Mouse (Mus musculus): ENCODE data around the gene Pcgf5.

Gene Pcgf5

GRCm38 (mm10) chr19:36348161-36348800, at the start of gene Pcgf5:
TSS of gene Pcgf5 (plus strand) at chr19:36348309.
- DNase-seq (ENCODE audit: low spot score) = peak; percentile 37

DNA sequence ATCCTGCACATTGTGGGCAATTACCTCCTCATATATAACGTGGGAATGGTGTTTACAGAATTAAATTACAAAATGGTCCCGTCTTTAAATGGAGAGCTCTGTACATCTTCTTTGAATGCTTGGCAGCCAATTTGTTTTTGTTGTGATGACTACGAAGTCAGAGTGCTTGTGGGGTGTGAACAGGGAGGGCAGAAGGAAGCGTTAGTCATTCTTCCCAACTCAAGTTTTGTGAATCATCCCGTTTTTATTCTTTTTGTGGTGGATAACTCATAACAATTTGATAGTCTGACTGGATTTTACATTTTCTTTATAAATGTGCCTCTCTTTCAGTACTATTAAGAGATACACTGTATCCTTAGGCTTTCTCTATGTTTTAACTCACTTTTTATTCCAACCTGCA, 42.6 kb upstream of the Pcgf5 start:
- DNase-seq (ENCODE audit: low spot score) = no peak

- no peak for DNase-seq (ENCODE audit: low spot score)
Measured at GRCm38 (mm10) chr19:36314010-36314409, 34.1 kb upstream of the Pcgf5 start.

- DNase-seq (ENCODE audit: low spot score) = no peak
Measured at GRCm38 (mm10) chr19:36319735-36320134, 28.4 kb upstream of the Pcgf5 start.

DNA sequence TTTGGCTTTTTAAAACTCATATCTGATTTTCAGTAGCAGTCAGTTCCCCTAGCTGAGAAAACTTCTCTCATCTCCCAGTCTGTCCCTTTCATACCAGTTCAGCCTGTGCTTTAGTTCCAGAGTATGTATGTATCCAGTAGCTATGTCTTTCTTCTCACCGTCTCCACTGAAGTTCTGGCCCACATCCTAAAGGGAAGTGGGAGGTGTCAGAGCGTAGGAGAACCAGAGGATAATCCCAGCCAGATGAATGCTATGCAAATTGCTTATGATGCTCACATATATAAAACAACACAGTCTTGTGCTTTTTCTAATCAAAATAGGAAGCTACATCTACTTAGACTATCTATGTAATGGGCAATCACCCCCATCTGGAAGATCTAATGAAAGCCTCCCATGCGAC, 27.0 kb upstream of the Pcgf5 start:
- DNase-seq (ENCODE audit: low spot score) = no peak

DNA sequence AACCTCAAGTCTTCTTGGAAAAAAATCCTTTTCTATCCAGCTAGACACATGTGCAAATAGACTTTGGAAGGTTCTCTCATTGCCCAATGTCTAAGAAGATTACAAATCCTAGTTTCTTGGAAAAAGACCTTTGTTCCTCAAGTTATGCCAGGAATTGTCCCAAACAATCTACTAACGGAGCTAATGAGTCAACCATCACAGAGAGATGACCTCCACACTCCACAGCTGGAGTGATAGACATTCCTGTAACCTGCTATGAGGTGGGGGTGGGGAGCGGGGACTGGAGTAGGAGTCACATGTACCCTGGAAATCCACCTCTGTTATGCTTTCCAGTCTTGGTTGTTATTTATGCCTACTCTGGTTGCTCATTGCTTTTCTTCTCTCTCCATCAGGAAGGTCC, 24.8 kb upstream of the Pcgf5 start:
- DNase-seq (ENCODE audit: low spot score) = no peak

- no peak for DNase-seq (ENCODE audit: low spot score)
Measured at GRCm38 (mm10) chr19:36328678-36329077, 19.4 kb upstream of the Pcgf5 start.

- no peak for DNase-seq (ENCODE audit: low spot score)
Measured at GRCm38 (mm10) chr19:36347376-36347775, 733 bp upstream of the Pcgf5 start.

DNA sequence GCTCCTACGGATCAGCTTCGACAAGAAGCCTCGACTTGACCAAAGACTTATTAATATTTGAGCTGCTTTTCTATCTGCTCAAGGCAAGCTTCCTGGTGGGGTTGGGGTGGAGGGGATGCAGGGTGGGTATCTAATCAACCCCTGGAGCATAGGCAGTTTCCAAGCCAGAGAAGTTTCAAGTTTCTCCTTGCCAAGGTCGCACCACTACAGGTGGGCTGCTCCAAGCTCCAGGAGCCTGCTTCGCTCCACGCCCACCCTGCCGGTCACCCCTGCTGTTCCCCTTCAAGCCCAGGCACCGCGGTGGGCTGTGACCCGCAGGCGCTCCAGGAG, 313 bp upstream of the Pcgf5 start:
- DNase-seq (ENCODE audit: low spot score) = no peak

- DNase-seq (ENCODE audit: low spot score) = peak; percentile 15
Measured at GRCm38 (mm10) chr19:36348801-36349486, 835 bp downstream of the Pcgf5 start.

DNA sequence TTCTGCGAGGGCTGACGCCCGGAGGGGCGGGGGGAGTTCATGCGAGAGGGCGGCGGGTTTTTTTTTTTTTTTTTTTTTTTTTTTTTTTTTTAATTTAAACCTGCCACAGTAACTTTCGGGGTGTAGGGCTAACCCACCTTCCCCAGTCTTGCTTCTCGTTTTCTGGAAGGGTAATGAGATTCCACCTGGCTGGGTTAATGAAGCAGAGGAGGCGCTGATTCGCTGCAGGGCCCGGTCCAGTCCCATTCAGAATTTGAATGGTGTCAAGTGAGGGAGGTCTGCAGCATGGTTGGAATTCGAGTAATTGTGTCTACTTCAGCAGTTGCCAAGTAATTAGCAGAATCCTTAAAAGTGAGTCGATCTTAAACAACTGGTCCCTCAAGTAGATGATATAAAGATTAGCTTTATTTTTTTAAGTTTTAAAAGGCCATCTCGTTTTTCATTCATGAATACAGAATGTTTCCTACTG, 1.4 kb downstream of the Pcgf5 start:
- no peak for DNase-seq (ENCODE audit: low spot score)

GRCm38 (mm10) chr19:36350181-36350580, 2.1 kb downstream of the Pcgf5 start:
- DNase-seq (ENCODE audit: low spot score) = no peak

GRCm38 (mm10) chr19:36350870-36351269, 2.8 kb downstream of the Pcgf5 start:
- DNase-seq (ENCODE audit: low spot score) = no peak

DNA sequence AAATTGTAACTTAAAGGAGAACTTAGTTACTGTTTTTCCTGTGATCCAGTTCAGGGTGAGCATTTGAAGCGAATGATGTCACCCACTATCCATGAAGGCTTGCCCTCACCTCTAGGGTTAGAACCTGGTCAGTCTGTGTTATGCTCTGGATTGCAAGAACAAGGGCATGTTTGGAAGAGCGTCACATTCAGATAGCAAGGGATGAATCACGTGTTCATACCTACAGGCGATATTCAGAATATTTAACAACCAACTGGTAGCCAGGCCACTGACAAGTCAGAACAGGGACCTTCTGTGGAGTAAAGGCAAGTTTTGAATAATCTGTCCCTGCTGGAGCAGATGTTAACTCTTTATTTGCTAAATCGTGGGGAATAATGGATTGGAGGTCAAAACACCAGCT, 14.4 kb downstream of the Pcgf5 start:
- no peak for DNase-seq (ENCODE audit: low spot score)

GRCm38 (mm10) chr19:36364757-36365156, 16.6 kb downstream of the Pcgf5 start:
- DNase-seq (ENCODE audit: low spot score) = no peak

GRCm38 (mm10) chr19:36371478-36371877, 23.4 kb downstream of the Pcgf5 start:
- DNase-seq (ENCODE audit: low spot score) = no peak

DNA sequence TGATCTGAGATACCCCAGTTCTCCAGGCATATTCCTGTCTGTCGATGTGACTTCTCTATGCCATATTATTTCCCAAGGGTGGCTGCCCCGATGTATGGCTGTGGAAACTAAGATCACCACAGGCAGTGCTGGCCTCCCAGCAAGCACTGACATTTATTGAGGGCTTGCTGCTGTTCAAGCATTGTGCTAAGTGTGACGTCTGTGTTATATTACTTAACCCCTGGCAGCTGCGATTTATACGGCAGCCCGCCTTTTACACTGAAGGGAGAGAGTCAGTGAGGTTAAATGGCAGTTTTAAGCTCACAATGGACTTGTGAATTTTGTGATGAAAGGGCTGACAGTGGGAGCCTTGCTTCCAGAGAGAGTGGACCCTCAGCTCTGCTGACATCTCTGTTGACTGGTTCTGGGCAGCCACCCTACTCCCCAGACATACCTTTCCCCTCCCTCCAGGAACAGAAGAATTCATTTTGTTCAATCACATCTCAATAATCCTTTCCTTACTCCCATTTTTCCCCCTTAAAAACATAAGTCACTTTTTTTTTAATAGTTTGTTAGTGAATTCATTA, 25.0 kb downstream of the Pcgf5 start:
- DNase-seq (ENCODE audit: low spot score) = no peak

DNA sequence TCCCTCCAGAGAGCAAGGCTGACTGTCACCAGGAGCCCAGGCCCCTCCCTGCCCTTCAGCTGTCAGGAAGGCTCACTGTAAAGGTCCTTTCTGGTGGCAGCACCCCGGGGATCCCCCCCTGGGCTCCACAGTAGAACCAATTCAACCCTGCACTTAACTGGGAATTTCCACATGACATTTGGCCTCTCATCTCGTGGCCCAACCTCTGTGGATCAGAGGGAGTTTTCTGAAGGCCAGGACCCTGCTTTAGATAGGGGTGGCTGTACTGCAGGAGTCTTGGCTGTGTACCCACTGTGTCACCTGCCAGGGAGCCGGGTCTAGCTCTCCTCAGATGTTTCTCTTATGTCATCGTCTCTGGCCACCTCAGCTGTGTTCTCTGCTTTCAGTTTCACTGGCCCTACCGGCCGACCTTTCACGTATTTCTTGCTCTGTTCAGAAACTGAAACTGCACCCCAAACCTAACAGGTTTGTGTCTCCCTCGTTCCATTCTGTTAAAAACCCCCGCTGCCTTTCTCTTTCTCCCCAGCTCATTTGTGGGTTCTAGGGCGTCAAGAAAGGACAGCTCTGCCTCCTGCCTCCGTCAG, 27.2 kb downstream of the Pcgf5 start:
- DNase-seq (ENCODE audit: low spot score) = peak; percentile 37

DNA sequence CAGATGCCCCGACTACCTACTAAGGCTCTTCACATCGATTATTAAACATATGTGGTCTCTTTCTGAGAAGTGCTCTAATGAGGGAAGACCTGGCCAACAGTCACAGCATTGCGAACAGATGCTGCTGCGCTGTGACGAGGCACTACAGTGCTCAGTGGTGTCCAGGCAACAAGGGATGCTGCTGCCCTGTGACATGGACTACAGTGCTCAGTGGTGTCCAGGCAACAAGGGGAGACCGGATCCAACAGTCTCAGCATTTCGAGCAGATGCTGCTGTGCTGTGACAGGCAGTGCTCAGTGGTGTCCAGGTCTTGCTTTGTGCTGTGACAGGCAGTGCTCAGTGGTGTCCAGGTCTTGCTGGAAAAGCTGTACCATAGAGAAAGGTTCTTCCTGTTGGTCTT, 29.6 kb downstream of the Pcgf5 start:
- no peak for DNase-seq (ENCODE audit: low spot score)

DNA sequence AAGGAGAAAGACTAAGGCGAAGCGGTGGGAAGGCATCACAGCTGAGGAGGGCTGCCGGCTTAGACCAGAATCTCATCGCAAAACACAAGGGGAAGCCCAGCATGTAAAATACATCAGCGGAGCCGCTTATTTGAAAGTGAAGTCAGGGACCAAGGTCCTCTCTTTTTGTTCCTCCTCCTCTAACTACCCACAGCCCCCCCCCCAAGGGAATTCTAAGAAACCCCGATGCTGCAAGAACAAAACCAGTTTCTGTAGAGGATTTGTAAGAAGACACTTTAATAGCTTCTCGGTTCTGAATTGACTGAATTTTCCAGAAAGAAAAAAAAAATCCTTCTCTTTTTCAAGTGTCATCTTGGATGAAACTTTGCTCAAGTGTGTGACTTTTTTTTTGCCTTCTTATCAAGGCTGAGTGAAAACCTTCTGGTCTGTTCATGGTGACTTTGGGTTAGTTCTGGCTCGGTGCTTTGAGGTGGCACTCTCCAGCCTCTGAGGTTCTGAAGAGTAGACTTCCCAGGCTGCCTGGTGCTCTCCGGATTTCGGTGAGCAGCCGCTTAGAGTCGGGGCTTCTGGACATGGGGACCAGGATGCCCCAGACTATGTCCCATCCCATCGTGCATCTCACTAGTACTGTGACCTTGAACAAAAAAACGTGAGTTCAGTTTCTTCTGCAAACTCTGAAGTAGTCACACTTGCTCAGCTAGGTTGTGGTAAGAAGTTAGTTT, 30.6 kb downstream of the Pcgf5 start:
- no peak for DNase-seq (ENCODE audit: low spot score)

DNA sequence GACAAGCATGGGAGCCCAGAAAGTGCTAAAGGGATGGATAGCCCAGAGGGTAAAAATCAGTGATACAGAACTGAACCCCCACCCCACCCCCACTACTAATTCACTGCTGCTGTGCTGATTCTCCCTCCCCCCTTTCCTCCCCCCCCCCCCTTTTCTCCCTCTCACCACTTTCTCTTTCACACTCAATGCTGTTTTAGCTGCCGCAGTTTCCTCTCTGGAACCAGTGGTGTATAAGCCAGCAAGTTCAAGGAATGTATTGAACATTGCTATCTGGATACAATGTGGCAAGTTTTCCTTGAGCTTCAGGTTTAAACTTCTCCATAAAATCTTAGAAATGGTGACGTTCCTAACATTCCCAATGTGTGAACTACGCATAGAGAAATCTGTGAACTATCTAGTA, 34.8 kb downstream of the Pcgf5 start:
- DNase-seq (ENCODE audit: low spot score) = no peak

- no peak for DNase-seq (ENCODE audit: low spot score)
Measured at GRCm38 (mm10) chr19:36383977-36384376, 35.9 kb downstream of the Pcgf5 start.

DNA sequence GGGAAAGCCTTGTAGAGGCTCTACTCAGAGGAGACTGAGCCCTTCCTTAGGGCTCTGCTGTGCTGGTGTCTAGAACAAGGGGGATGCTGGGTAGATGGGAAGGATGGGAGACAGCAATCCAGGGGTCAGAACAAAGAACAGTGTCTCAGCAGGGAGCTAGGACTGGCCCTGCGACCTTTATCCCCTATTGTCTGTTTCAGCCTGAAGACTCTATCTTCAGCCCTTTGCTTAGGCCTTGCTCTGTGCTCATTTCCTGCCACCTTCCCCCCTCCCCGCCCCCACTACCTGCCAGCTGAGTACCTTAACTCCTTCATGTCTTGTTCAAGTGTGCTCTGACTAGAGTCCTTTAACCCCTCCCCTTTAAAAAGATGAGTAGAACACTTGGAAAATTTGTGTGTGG, 36.3 kb downstream of the Pcgf5 start:
- DNase-seq (ENCODE audit: low spot score) = no peak

All from spleen, adult 12 weeks (tissue).